Mouse (Mus musculus): ENCODE results near the gene Serpinf1. TPM values are rescaled to one million over a fixed set of nuclear protein-coding genes. Genes with fewer than 3 reads are reported as not detected.

Serpinf1 gene
- polyA plus RNA-seq, 1 experiment = 16.7 TPM

DNA sequence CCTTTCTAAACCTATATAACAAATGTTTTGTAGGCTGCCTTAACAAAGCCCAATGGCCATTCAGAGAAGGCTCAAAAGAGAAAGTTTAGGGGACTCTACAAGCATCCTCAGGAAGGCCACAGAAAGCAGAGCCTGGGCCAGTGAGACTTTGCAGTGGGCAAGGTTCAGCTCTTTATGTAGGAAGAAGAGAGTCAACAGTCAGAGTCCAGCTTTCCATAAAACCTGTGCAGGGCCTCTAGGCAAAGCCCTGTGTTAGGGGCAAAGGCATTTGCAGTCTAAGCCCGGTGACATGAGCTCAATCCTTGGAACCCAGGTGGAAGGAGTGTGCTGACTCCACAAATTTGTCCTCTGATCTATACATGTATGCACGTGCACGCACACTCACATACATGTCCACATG is 2.0 kb upstream of the Serpinf1 start:
- 88% methylated on average over 3 of the region's 3 CpGs for WGBS

DNA sequence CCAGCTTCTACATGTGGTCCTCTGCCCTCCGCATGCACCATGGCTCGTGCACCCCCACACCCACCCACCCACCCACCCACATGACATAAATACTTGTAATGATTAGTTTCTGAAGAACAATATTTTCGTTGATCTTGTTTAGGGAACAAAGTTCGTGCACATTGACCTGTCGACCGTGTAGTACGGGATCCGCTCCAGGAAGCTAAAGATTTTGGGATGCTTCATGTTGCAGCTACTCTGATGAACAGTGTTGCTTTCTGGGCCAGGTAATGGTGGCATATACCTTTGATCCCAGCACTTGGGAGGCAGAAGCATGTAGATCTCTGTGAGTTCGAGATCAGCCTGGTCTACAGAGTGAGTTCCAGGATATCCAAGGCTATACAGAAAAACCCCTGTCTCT is 1.5 kb upstream of the Serpinf1 start:
- TF ChIP-seq CTCF (IDR thresholded peaks at IDR 0.05; ENCODE audit: control insufficient read depth, insufficient read depth, low read length) (no peak), POLR2A (IDR thresholded peaks at IDR 0.05; ENCODE audit: borderline replicate concordance, control insufficient read depth, low read depth, low read length) (no peak)
- H3K4me1 ChIP-seq (ENCODE audit: control insufficient read depth, insufficient read depth, low read length) = no peaks in the 10 kb centered on the region; the same call in 1 of the 2 replicates
- H3K4me3 ChIP-seq (replicated peaks; ENCODE audit: control insufficient read depth, low read depth, low read length) = no peak overlapping the region
- WGBS = 85% methylated on average over 9 of the region's 9 CpGs
- no peak overlapping the region for H3K27ac ChIP-seq (ENCODE audit: control insufficient read depth, insufficient read depth, low read depth, low read length, poor library complexity)

More for the DNA sequence above, 2.0 kb upstream of the Serpinf1 start:
- Histone ChIP-seq H3K4me3 (replicated peaks; ENCODE audit: control insufficient read depth, low read depth, low read length) (no peak overlapping the region), H3K27ac (ENCODE audit: control insufficient read depth, insufficient read depth, low read depth, low read length, poor library complexity) (no peak overlapping the region), H3K4me1 (ENCODE audit: control insufficient read depth, insufficient read depth, low read length) (no peaks in the 10 kb centered on the region; the same call in 1 of the 2 replicates)
- TF ChIP-seq POLR2A (IDR thresholded peaks at IDR 0.05; ENCODE audit: borderline replicate concordance, control insufficient read depth, low read depth, low read length) (no peak), CTCF (IDR thresholded peaks at IDR 0.05; ENCODE audit: control insufficient read depth, insufficient read depth, low read length) (no peak)

DNA sequence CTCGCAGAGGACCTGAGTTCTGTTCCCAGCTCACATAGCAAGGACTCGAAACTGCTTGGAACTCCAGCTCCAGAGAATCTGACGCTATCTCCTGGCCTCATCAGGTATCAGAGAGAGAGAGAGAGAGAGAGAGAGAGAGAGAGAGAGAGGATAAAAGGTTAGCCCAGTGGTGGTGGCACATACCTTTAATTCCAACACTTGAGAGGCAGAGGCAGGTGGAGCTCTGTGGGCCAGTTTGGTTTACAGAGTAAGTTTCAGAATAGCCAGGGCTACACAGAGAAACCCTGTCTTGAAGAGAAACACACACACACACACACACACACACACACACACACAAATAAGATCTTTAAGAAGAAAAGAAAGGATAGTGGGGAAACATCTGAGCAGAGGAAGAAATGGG is 590 bp upstream of the Serpinf1 start:
- TF ChIP-seq CTCF (IDR thresholded peaks at IDR 0.05; ENCODE audit: control insufficient read depth, insufficient read depth, low read length) = no peak
- no peak for TF ChIP-seq POLR2A (IDR thresholded peaks at IDR 0.05; ENCODE audit: borderline replicate concordance, control insufficient read depth, low read depth, low read length)
- Histone ChIP-seq H3K4me3 (replicated peaks; ENCODE audit: control insufficient read depth, low read depth, low read length) (no peak overlapping the region), H3K27ac (ENCODE audit: control insufficient read depth, insufficient read depth, low read depth, low read length, poor library complexity) (no peak overlapping the region), H3K4me1 (ENCODE audit: control insufficient read depth, insufficient read depth, low read length) (no peaks in the 10 kb centered on the region)
- 92% methylated on average over 3 of the region's 3 CpGs for WGBS

DNA sequence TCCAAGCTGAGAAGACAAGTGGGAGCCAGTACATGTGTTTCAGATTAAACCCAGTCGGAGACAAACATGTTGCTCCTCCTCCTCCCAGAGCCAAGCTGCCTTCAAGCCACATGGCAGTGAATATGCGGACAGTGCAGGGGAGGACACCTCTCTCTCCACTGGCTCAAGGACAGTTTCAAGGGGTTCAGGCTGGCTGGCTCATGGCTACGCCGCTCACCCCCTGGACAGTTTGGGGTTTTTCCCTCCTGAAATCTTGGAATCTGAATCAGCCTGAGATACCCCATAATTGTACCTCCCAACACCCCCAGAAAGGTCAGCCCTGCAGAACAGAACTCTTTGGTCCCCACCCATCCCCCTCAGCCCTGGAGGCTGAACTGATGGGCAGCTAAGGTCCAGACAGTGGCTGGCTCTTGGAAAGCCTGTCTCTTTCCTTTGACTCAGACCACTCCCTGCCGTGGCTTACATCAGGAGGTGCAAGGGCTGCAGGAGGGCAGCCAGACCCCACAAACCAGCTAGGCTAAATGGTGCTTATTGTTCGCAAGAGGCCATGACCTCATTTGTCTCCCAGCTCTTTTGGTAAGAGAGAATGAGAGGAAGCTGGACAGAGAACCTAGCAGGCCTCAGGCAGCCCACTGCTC is 1.0 kb downstream of the Serpinf1 start:
- H3K4me1 ChIP-seq (ENCODE audit: control insufficient read depth, insufficient read depth, low read length) = peaks cover 2% of the 10 kb centered on the region; the same call in 1 of the 2 replicates
- WGBS = 65% methylated on average over 6 of the region's 6 CpGs
- H3K27ac ChIP-seq (ENCODE audit: control insufficient read depth, insufficient read depth, low read depth, low read length, poor library complexity) = no peak overlapping the region
- H3K4me3 ChIP-seq (replicated peaks; ENCODE audit: control insufficient read depth, low read depth, low read length) = no peak overlapping the region
- no peak for TF ChIP-seq POLR2A (IDR thresholded peaks at IDR 0.05; ENCODE audit: borderline replicate concordance, control insufficient read depth, low read depth, low read length)
- TF ChIP-seq CTCF (IDR thresholded peaks at IDR 0.05; ENCODE audit: control insufficient read depth, insufficient read depth, low read length) = no peak

DNA sequence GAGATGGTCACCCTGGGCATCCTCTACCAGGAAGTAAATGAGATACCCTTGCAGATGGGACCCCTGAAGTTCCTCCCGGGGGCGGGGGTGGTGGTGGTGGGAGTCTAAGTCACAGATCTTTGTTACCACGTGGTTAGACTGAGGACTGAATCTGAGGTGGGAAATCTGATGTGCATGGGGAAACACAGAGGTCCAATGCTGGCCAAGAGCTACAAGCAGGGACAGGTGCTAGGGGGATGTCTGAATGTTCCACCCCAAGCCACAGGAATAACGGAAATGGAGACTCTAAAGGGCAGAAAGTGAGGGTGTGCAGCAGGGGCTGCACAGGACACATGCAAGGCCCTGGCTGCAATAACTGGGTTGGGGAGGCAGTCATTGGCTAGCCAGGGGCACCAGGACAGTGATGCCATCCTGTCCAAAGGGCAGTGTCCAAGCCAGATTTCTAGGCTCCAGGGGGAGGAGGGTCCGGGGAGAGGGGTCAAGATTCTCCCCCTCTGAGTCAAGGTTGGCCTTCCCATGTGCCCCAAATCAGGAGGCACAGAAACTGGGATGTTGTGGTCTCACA is 1.6 kb downstream of the Serpinf1 start:
- Histone ChIP-seq H3K4me1 (ENCODE audit: control insufficient read depth, insufficient read depth, low read length) (peaks cover 7% of the 10 kb centered on the region), H3K27ac (ENCODE audit: control insufficient read depth, insufficient read depth, low read depth, low read length, poor library complexity) (no peak overlapping the region), H3K4me3 (replicated peaks; ENCODE audit: control insufficient read depth, low read depth, low read length) (no peak overlapping the region)
- WGBS = 63% methylated on average over 5 of the region's 5 CpGs
- TF ChIP-seq POLR2A (IDR thresholded peaks at IDR 0.05; ENCODE audit: borderline replicate concordance, control insufficient read depth, low read depth, low read length) (no peak), CTCF (IDR thresholded peaks at IDR 0.05; ENCODE audit: control insufficient read depth, insufficient read depth, low read length) (no peak)

DNA sequence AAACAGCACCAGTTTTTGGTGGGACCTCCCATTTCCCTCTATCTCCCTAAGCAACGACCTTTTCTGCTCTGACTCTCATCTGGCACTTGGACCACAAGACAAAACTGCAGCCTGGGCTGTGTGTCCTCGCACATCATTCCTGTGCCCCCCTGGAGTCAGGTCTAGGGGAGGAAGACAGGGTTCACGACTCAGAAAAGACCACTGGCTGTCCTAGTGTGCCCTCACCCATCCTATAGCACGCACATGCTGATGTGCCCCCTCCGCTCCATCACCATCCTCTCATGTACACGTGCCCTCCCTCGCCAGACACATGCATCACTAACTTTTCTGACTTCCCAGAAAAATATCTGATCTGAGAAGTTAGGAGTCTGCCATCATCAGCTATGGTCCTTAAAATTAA is 2.5 kb downstream of the Serpinf1 start:
- Histone ChIP-seq H3K4me1 (ENCODE audit: control insufficient read depth, insufficient read depth, low read length) (peaks cover 11% of the 10 kb centered on the region), H3K27ac (ENCODE audit: control insufficient read depth, insufficient read depth, low read depth, low read length, poor library complexity) (no peak overlapping the region), H3K4me3 (replicated peaks; ENCODE audit: control insufficient read depth, low read depth, low read length) (no peak overlapping the region)
- TF ChIP-seq POLR2A (IDR thresholded peaks at IDR 0.05; ENCODE audit: borderline replicate concordance, control insufficient read depth, low read depth, low read length) (no peak), CTCF (IDR thresholded peaks at IDR 0.05; ENCODE audit: control insufficient read depth, insufficient read depth, low read length) (no peak)
- 71% methylated on average over 7 of the region's 7 CpGs for whole genome bisulfite sequencing

DNA sequence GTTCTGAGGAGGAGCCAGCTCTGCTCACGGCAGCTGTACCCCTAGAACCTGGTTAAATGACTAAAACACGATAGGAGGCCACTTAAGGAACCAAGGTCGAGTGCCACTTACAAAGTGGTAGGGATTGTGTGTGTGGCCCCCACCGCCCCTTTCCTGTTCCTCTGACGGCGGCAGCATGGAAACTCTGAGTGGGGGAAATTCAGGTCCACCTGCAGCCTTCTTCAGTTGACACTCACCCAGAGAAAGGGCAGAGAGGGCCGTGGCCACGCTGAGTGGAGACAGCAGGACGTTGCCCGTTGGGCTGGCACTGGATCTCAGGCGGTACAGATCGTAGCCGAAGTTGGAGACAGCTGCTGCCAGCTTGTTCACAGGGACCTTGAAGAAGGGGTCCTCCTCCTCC is 6.5 kb downstream of the Serpinf1 start:
- TF ChIP-seq CTCF (IDR thresholded peaks at IDR 0.05; ENCODE audit: control insufficient read depth, insufficient read depth, low read length) (no peak), POLR2A (IDR thresholded peaks at IDR 0.05; ENCODE audit: borderline replicate concordance, control insufficient read depth, low read depth, low read length) (peak; percentile 39; the same call in 1 of the 2 replicates)
- WGBS = 20% methylated on average over 13 of the region's 13 CpGs
- H3K4me1 ChIP-seq (ENCODE audit: control insufficient read depth, insufficient read depth, low read length) = peaks cover 12% of the 10 kb centered on the region
- H3K4me3 ChIP-seq (replicated peaks; ENCODE audit: control insufficient read depth, low read depth, low read length) = no peak overlapping the region
- 0 out of 2 replicates have a peak overlapping the region, but pooled peaks have one; percentile 24 for H3K27ac ChIP-seq (ENCODE audit: control insufficient read depth, insufficient read depth, low read depth, low read length, poor library complexity)

DNA sequence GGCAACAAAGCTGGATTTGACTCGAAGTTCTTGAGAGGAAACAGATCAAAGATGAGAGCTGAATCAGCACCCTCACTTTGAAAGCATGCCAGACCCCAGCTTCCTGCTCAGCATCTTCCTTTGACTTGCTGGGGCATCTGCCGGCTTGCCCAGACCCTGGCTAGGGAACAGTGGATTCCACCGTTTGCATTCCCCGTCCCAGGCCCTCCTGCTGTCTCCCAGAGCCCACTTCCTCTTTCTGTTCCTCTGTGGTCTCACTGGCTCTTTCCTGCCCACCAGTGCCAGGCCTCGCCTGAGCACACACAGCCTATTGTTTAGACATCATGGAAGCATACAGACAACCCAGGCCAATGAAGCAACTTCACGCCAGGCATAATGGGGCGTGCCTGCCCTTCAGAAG is 7.4 kb downstream of the Serpinf1 start:
- Histone ChIP-seq H3K4me1 (ENCODE audit: control insufficient read depth, insufficient read depth, low read length) (peaks cover 12% of the 10 kb centered on the region), H3K27ac (ENCODE audit: control insufficient read depth, insufficient read depth, low read depth, low read length, poor library complexity) (no peak overlapping the region; the same call in 1 of the 2 replicates), H3K4me3 (replicated peaks; ENCODE audit: control insufficient read depth, low read depth, low read length) (no peak overlapping the region)
- TF ChIP-seq CTCF (IDR thresholded peaks at IDR 0.05; ENCODE audit: control insufficient read depth, insufficient read depth, low read length) (no peak), POLR2A (IDR thresholded peaks at IDR 0.05; ENCODE audit: borderline replicate concordance, control insufficient read depth, low read depth, low read length) (no peak)
- WGBS = 2% methylated on average over 7 of the region's 7 CpGs

Data from bone marrow, adult 2 months (tissue).